Mouse (Mus musculus): ENCODE measurements around the gene Gng13. TPM values are rescaled to one million over a fixed set of nuclear protein-coding genes. Genes with fewer than 3 reads are reported as not detected.
A peak's percentile ranks its signal among the peaks of the same experiment; 100 is the strongest.
"Not testable (repeated sequence)": the region's sequence is repeated elsewhere in the genome, so short reads cannot be mapped to it uniquely, and the experiment has no call there.

Gene Gng13
- total RNA-seq, 2 experiments from 2014 or later = 0.98 to 1.00 TPM

- intact Hi-C loops (cut with DNase I) = no loop called here
- no peak for DNase-seq
Observed at GRCm38 (mm10) chr17:25728009-25728270, 11.0 kb downstream of the Gng13 start.

- intact Hi-C loops (cut with DNase I) = loop anchor here (2.0 kb wide), 1 partner anchor 69 kb away; no protein-coding TSS in a partner anchor
- DNase-seq = peak; percentile 79 to 88
Observed at GRCm38 (mm10) chr17:25732082-25732481, 15.1 kb downstream of the Gng13 start.

GRCm38 (mm10) chr17:25735246-25735645 is 18.3 kb downstream of the Gng13 start:
- no peak for DNase-seq
- intact Hi-C loops (cut with DNase I) = no loop called here

- no peak for DNase-seq
- intact Hi-C loops (cut with DNase I) = no loop called here
Observed at GRCm38 (mm10) chr17:25735745-25736144, 18.8 kb downstream of the Gng13 start, which contains the start of gene Mslnl. TSS of gene Mslnl (plus strand) at chr17:25736042.

- no peak for DNase-seq
Observed at GRCm38 (mm10) chr17:25738861-25739260, 21.9 kb downstream of the Gng13 start.

GRCm38 (mm10) chr17:25741471-25741870 is 24.5 kb downstream of the Gng13 start:
- DNase-seq; intact Hi-C loops (cut with DNase I): not testable (repeated sequence)

More at GRCm38 (mm10) chr17:25738861-25739260, 21.9 kb downstream of the Gng13 start:
- intact Hi-C loops (cut with DNase I) = no loop called here

GRCm38 (mm10) chr17:25743831-25744230 is 26.9 kb downstream of the Gng13 start:
- intact Hi-C loops (cut with DNase I) = no loop called here
- DNase-seq = no peak

GRCm38 (mm10) chr17:25744311-25744710 is 27.3 kb downstream of the Gng13 start:
- no peak for DNase-seq
- intact Hi-C loops (cut with DNase I) = no loop called here

GRCm38 (mm10) chr17:25748238-25748637 is 31.3 kb downstream of the Gng13 start:
- intact Hi-C loops (cut with DNase I) = no loop called here
- DNase-seq = no peak

GRCm38 (mm10) chr17:25749314-25749713 is 32.3 kb downstream of the Gng13 start:
- intact Hi-C loops (cut with DNase I) = no loop called here

GRCm38 (mm10) chr17:25751446-25751845 is 34.5 kb downstream of the Gng13 start:
- intact Hi-C loops (cut with DNase I) = no loop called here
- DNase-seq = peak in 1 of 2 experiments; percentile 47

More at GRCm38 (mm10) chr17:25749314-25749713, 32.3 kb downstream of the Gng13 start:
- no peak for DNase-seq

GRCm38 (mm10) chr17:25754241-25754640 is 37.3 kb downstream of the Gng13 start, which contains the start of gene Msln:
TSS of gene Msln (minus strand) at chr17:25754378.
- intact Hi-C loops (cut with DNase I) = no loop called here
- DNase-seq = no peak

GRCm38 (mm10) chr17:25755086-25755485 is 38.1 kb downstream of the Gng13 start:
- intact Hi-C loops (cut with DNase I) = no loop called here
- no peak for DNase-seq

GRCm38 (mm10) chr17:25755627-25756377 is 38.8 kb downstream of the Gng13 start:
- no peak for DNase-seq
- intact Hi-C loops (cut with DNase I) = no loop called here

- intact Hi-C loops (cut with DNase I) = no loop called here
- DNase-seq = no peak
Observed at GRCm38 (mm10) chr17:25756378-25757242, 39.6 kb downstream of the Gng13 start.

- DNase-seq = no peak
- intact Hi-C loops (cut with DNase I) = no loop called here
Observed at GRCm38 (mm10) chr17:25757691-25758090, 40.7 kb downstream of the Gng13 start.

- no peak for DNase-seq
- intact Hi-C loops (cut with DNase I) = no loop called here
Observed at GRCm38 (mm10) chr17:25760148-25760547, 43.2 kb downstream of the Gng13 start.

GRCm38 (mm10) chr17:25761561-25761970 is 44.6 kb downstream of the Gng13 start:
- intact Hi-C loops (cut with DNase I) = no loop called here
- no peak for DNase-seq

- intact Hi-C loops (cut with DNase I) = no loop called here
- no peak for DNase-seq
Observed at GRCm38 (mm10) chr17:25762591-25762990, 45.6 kb downstream of the Gng13 start.

- intact Hi-C loops (cut with DNase I) = no loop called here
- no peak for DNase-seq
Observed at GRCm38 (mm10) chr17:25765886-25766285, 48.9 kb downstream of the Gng13 start.

Measured in heart, postnatal 36 days (tissue).